Mouse (Mus musculus) heart, postnatal 36 days (tissue): Measurements from ENCODE around the gene Klhdc4. TPM values are rescaled to one million over a fixed set of nuclear protein-coding genes. Genes with fewer than 3 reads are reported as not detected.

Source experiments
- DNase-seq, 2 experiments: peaks; one replicate each; pipeline ENCODE4 v3.0.0; 2021 to 2022
- intact Hi-C: fragments of 180-260 bp; cut with DNase I; formaldehyde crosslinking; loops from one replicate; pipeline ENCODE4 v1.15.1; 2025
- total RNA-seq, 2 experiments: library from RNA; stranded (reverse); gene quantifications; 2 replicates each; pipeline ENCODE4 v1.2.3; 2021

The Klhdc4 gene
- total RNA-seq = 10 to 100 TPM; 12.2 to 12.3 TPM

DNA sequence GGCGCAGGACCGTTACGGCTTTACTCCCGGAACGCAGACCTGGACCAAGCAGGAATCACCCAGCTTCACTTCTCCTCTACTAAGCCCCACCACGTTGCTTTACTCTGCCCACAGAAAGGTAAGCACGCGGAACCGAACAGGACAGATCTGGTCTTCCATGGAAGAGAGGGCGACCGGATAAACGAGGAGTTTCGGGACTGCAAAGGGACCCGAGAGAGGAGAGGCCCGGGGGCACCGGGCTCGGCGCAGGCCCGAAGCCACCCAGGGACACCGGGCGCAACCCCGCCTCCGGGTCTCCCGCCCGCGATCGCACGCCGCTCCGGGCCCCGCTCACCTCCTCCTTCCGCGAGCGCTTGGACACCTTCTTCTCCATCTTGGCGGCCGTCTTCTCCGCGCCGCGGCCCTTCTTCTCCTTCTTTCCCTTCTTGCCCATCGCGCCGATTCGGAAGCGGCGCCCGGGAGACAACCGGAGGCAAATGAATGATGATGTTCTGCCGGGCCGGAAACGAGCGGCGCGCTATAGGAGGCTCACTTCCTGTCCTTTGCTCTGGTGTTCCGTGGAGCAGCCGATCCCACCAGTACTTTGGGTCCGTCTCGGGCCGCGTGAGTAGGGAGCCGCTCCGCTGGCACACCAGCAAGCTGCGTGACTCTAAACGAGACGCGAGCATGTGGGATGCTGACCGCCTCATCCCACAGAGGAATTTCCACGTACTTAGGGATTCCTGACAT is at the start of gene Klhdc4:
Gene Klhdc4, minus strand, starts transcription at position 522 of the 729 bp plus-strand sequence.
- intact Hi-C loops = no loop called here
- DNase-seq = peak; percentile 90

GRCm38 (mm10) chr8:121877828-121878480 is 48.6 kb upstream of the Klhdc4 start:
- intact Hi-C loops = no loop called here
- DNase-seq = no peak

DNA sequence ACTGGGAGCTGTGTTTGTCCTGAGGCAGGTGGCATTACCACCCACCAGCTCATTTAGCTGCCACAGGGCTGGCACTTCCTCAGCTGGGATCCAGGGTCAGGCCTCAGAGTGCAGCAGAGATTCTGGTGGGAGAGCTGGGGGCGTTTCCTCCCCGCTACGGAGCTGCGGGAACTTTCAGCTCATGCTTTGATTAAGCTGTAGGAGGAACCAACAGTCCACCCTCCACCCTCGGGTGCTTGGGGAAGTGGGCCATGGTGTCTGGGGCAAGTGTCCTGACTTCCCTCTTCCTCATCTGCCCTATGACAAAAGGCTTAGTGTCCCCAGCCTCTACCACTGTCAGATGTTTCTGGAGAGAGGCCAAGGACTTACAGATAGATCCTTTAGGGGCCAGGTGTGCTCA is 47.8 kb upstream of the Klhdc4 start:
- intact Hi-C loops = no loop called here
- no peak for DNase-seq

DNA sequence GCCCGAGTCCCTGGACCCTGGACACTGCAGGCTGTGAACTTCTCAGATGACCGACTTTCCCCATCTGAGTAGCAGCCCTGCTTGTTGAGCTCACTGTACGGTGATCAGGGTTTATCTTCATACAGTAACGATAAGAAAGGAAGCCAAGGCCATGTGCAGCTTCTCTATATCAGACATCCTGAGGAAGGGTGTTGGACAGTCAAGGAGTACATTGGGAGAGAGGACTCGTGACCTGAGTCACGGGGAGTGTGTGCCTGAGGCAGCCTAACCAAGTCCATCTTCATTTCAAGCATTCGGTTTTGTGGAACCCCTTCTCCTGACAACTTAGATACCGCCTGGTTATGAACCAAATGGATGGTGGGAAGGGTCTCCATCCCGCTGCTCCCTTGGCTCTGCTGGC is 46.1 kb upstream of the Klhdc4 start:
- no peak for DNase-seq
- intact Hi-C loops = no loop called here

GRCm38 (mm10) chr8:121875045-121875444 is 45.7 kb upstream of the Klhdc4 start:
- intact Hi-C loops = no loop called here

GRCm38 (mm10) chr8:121874031-121874430 is 44.7 kb upstream of the Klhdc4 start:
- peak; percentile 59 to 60 for DNase-seq
- intact Hi-C loops = loop anchor here (1.0 kb wide), 2 partner anchors 35 to 51 kb away; no protein-coding TSS in a partner anchor

More at GRCm38 (mm10) chr8:121875045-121875444, 45.7 kb upstream of the Klhdc4 start:
- no peak for DNase-seq

- intact Hi-C loops = no loop called here
- DNase-seq = no peak
Measured at GRCm38 (mm10) chr8:121871833-121872440, 42.6 kb upstream of the Klhdc4 start.

GRCm38 (mm10) chr8:121870190-121870589 is 40.8 kb upstream of the Klhdc4 start:
- DNase-seq = no peak
- intact Hi-C loops = no loop called here

DNA sequence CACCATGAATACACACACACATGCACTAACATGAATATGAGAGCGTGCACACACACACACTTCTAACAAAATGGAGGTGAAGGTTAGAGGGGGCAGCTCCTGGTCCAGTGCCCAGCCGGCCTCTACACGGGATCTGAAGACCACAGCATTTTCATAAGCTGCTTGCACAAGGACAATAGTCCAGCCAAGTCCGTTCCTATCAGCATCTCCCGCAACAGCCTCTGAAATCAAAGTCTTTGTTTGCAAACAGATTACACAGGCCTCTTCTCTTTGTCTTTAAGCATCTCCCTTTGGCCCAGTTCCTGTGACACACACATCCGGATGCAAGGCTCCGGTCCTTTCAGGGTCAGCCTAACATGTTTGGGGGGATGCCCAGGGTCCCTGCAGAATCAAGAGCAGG is 39.5 kb upstream of the Klhdc4 start:
- intact Hi-C loops = no loop called here
- no peak for DNase-seq

GRCm38 (mm10) chr8:121868196-121868595 is 38.8 kb upstream of the Klhdc4 start:
- no peak for DNase-seq
- intact Hi-C loops = no loop called here

- DNase-seq = no peak
- intact Hi-C loops = no loop called here
Measured at GRCm38 (mm10) chr8:121865356-121865755, 36.0 kb upstream of the Klhdc4 start.

DNA sequence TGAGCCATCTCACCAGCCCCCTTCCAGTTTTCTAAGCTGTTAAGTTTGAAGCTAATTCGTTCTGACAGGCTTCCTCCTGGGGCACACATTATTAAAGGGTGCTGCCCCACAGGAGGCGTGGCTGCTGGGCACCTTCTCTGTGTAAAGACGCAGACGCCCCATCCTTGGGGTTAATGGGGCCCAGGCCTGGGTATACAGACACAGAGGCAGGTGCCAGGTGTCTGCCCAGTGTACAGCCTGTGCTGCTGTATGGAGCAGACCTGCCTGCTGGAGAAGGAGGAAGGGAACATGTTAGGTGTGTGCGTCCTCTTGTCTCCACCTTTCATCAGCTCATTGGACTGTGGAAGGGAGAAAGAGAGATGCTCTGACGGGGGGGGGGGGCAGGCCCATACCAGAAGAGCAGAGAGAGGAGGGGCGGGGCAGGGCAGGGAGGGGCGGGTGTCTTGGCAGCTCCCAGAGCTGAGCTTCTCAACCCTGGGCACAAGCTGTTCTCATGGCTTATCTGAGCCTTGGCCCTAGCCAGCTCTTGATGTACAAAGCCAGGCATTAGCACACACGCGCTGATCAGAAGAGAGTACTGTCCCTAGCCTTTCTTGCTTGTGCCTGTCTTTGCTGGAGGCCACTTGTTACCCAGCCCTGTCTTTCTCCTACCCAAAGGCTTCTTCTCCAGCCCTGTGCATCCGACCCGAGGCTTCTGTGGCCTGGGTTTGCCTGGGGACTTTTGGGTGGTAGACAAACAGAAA is 32.6 kb upstream of the Klhdc4 start:
- DNase-seq = peak; percentile 16 to 35
- intact Hi-C loops = no loop called here

GRCm38 (mm10) chr8:121861276-121861675 is 31.9 kb upstream of the Klhdc4 start:
- intact Hi-C loops = no loop called here
- no peak for DNase-seq

GRCm38 (mm10) chr8:121857747-121858146 is 28.4 kb upstream of the Klhdc4 start:
- DNase-seq = no peak
- intact Hi-C loops = no loop called here

DNA sequence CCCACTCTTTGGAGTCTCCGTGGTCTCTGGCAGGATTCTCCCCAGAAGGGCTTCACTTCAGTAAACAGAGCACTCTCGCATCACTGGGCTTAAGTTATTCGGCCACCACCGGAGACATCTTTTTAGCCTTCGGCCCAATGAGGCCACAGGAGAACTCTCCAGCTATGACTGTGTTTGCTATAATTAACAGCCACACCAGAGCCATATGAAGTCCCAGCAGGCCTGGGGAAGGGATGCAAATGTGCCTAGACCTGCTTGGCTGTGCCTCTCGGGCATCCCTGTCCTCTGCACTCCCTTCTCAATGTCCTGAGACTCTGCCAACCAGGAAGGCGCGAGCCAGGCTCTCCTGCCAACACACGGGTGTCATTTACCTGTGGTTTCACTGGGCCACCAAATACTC is 28.0 kb upstream of the Klhdc4 start:
- intact Hi-C loops = no loop called here
- no peak for DNase-seq

- intact Hi-C loops = no loop called here
- DNase-seq = no peak
Measured at GRCm38 (mm10) chr8:121856071-121856746, 26.8 kb upstream of the Klhdc4 start.

DNA sequence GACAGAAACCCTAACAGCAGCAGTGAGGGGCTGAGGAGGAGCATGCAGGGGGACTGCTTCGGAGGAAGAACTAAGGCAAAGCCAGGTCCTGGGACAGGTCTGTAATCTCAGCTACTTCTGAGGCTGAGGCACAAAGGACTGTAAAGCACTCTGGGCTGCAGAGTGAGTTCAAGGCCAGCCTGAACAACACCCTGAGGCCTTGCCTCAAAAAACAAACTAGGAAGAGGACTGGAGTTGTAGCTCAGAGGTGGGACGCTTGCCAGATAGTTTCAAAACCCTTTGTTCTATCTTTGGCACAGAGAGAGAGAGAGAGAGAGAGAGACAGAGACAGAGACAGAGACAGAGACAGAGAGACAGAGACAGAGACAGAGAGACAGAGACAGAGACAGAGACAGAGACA is 24.2 kb upstream of the Klhdc4 start:
- no peak for DNase-seq
- intact Hi-C loops = no loop called here

- DNase-seq = no peak
- intact Hi-C loops = no loop called here
Measured at GRCm38 (mm10) chr8:121852464-121852863, 23.1 kb upstream of the Klhdc4 start.

DNA sequence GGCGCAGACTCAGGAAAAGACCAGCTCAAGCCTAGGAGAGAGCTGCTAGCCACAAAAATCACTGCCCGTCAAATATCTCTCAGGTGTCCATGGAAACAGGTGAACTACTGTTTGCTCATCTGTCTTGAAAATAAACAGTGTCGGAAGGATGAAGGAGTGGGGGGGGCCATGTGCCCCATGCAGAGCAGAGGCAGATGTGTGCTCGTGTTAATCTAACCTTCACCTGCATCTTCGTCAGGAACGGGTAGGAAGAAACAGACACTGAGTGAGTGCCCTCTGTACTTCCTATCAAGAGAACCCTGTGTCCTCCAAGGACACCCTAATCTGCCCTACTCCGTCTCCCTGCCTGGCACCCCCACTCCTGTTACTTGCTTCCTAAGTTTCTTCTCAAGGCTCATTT is 22.3 kb upstream of the Klhdc4 start:
- no peak for DNase-seq
- intact Hi-C loops = loop anchor here (1.0 kb wide), 1 partner anchor 58 kb away; no protein-coding TSS in a partner anchor

- intact Hi-C loops = loop anchor here (1.0 kb wide), 1 partner anchor 58 kb away; no protein-coding TSS in a partner anchor
- peak; percentile 96 to 98 for DNase-seq
Measured at GRCm38 (mm10) chr8:121850821-121851470, 21.6 kb upstream of the Klhdc4 start.
